Mouse (Mus musculus): ENCODE measurements around the gene Lamp1. TPM values are rescaled to one million over a fixed set of nuclear protein-coding genes. Genes with fewer than 3 reads are reported as not detected.

The Lamp1 gene
- 67.3 and 368 TPM in 2 replicates for polyA plus RNA-seq (2021; fragmentation: Nextera tagmentation)
- long read RNA-seq, experiment 1, transcript Lamp1-201 (9 exons, 2,229 nt), result major isoform, 1,909 of 2,140 reads
- long read RNA-seq, experiment 1, partial matches to known transcripts, result 71 of 2,140 reads
- long read RNA-seq, experiment 1, other reads (novel, unspliced or antisense), result 160 of 2,140 reads
- long read RNA-seq, experiment 2, transcript Lamp1-201 (9 exons, 2,229 nt), result major isoform, 31 of 126 reads
- long read RNA-seq, experiment 2, partial matches to known transcripts, result 48 of 126 reads
- long read RNA-seq, experiment 2, other reads (novel, unspliced or antisense), result 47 of 126 reads

DNA sequence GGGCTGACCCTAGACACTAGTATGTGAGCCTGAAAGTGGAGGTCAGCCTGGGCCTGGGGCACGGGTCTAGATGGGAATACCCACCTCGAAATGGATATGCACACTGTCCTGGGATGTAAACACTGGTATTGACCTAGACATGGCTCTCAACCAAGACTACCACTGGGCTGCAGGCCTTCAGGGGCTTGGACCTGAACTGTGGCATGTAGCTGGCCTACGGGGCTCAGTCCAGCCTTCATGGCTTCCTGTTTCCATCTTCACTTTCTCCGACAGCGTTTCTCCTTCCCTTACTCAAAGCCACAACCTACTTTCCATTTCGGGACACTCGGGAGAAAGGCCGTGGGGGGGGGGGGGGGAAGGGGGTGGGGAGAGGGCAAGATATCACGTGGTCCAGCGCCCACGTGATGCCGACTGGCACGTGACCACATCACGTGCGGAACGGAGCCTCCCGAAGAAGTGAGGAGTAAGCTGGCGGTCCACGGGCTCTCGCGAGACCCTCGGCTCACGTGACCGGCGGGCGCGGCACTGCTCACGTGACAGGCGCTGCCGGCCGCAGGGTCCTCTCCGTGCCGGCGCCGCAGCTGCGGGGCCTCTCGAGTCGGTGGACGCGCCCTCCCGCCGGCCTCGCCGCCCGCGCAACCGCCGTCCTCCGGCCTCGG lies at the start of gene Lamp1:
Gene Lamp1, plus strand, starts transcription at position 444 of the 659 bp plus-strand sequence.

DNA sequence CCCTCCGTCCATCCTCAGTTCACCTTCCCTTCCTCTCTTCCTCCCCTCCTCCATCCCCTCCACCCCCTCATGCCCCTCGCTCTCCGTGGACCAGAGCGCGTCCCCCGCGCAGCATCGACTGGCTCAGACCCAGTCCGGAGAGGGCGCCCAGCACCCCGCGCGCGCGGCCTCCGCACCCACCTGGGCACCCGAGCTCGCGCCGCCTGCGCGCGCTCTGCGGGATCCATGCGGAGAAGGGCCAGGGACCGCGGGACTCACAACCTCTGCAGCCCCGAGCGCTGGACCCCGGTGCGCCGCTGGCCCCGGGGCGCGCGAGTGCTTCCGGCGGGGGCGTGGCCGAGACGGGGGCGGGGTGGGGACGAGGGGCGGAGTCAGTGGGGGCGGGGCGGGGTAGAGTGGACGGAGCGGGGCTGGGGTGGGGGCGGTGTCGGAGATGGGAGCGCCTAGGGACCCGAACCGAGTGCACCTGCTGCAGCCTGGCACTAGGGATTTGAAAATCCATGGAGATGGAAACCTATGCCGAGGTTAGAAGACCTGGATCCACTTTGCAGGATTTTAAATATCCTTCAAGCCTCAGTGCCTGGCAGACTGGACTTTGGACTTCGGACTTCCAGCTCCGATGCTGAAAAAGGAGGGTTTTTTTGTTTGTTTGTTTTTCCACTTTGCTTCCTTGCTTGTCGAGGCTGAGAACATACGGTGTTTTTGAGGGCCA lies 41.5 kb downstream of the Lamp1 start, which contains the start of gene Grtp1:
Gene Grtp1, minus strand, starts transcription at position 320 of the 712 bp plus-strand sequence.

Other genes starting within 250 kb of the Lamp1 start
- not detected in 2 replicates for gene F7, start 133.1 kb upstream of the Lamp1 start, polyA plus RNA-seq (2021; fragmentation: Nextera tagmentation)
- not detected in 2 replicates for gene F10, start 121.9 kb upstream of the Lamp1 start, polyA plus RNA-seq (2021; fragmentation: Nextera tagmentation)
- gene Proz, start 98.2 kb upstream of the Lamp1 start, polyA plus RNA-seq (2021; fragmentation: Nextera tagmentation), result 0.64 and 1.4 TPM in 2 replicates
- gene Pcid2, start 53.7 kb upstream of the Lamp1 start, polyA plus RNA-seq (2021; fragmentation: Nextera tagmentation), result 13.7 and 18.3 TPM in 2 replicates
- 29.1 and 31.5 TPM in 2 replicates for gene Cul4a, start 53.5 kb upstream of the Lamp1 start, polyA plus RNA-seq (2021; fragmentation: Nextera tagmentation)
- gene Grtp1, start 41.5 kb downstream of the Lamp1 start, polyA plus RNA-seq (2021; fragmentation: Nextera tagmentation), result 3.8 and 3.9 TPM in 2 replicates
- 0.39 and 0.49 TPM in 2 replicates for gene Adprhl1, start 95.0 kb downstream of the Lamp1 start, polyA plus RNA-seq (2021; fragmentation: Nextera tagmentation)
- gene Dcun1d2, start 129.0 kb downstream of the Lamp1 start, polyA plus RNA-seq (2021; fragmentation: Nextera tagmentation), result 24.7 and 25.8 TPM in 2 replicates
- gene Tmco3, start 129.0 kb downstream of the Lamp1 start, polyA plus RNA-seq (2021; fragmentation: Nextera tagmentation), result 21.1 and 36.1 TPM in 2 replicates
- gene Tfdp1, start 179.6 kb downstream of the Lamp1 start, polyA plus RNA-seq (2021; fragmentation: Nextera tagmentation), result 29.3 and 38.2 TPM in 2 replicates
- gene Atp4b, start 237.7 kb downstream of the Lamp1 start, polyA plus RNA-seq (2021; fragmentation: Nextera tagmentation), result not detected in 2 replicates
- gene Grk1, start 245.9 kb downstream of the Lamp1 start, polyA plus RNA-seq (2021; fragmentation: Nextera tagmentation), result not detected in 2 replicates

Measured in left cerebral cortex, adult 6 months (tissue).